Mouse (Mus musculus): ENCODE measurements at regions not wholly inside any gene's neighbourhood (a gene's known extent, or its start where the extent isn't known, plus 50 kb on each side); places are given as distances from the start of the nearest gene placed in this dataset.

DNA sequence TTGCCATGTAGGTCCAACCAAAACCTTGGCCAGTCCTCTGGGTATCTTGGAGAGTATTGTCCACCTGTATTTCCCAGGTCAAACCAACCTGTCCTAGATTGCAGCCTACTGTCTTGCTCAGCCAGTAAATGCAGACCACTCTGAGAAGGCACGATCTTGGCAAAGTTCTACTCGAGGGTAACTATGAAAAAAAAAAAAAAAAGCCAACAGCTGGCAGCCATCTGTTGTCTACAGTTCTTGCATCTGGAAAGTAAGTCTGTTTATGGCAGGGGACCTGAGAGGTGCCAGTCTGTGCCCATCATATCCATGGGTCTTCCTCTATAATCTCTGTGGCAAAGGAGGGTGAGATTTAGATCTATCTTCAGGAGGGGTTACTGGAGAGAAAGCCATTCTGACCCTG lies 78.2 kb downstream of the Cxcr4 start:
- TF ChIP-seq CTCF (IDR thresholded peaks at IDR 0.05) (no peak), EP300 (IDR thresholded peaks at IDR 0.05) (no peak)
